Mouse (Mus musculus): Measurements from ENCODE around the gene Aldh5a1. TPM values are rescaled to one million over a fixed set of nuclear protein-coding genes. Genes with fewer than 3 reads are reported as not detected.
A peak's percentile ranks its signal among the peaks of the same experiment; 100 is the strongest.

Aldh5a1 gene
- polyA plus RNA-seq, 1 experiment from 2014 or later: 10.6 TPM

DNA sequence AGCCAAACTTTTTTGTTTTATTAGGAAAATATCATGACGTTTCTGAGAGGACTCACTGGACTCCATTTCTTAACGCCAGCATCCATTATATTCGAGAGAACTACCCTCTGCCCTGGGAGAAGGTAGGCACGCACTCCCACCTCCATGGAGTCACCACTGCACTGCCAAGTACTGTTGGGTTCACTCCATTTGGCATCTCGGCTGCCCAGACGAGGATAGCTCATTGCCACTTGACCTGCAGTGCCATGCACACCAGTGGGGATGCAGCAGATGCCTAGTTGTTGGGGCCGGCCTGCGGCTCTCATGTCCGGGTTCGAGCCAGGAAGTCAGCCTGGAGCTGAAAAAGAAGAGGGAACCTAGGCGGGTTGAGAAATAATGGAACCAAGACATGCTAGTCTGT, 17.6 kb upstream of the Aldh5a1 start:
- Histone ChIP-seq H3K4me1 (no peaks in the 10 kb centered on the region), H3K4me2 (no peak overlapping the region), H3K27me3 (no peaks in the 10 kb centered on the region), H3K9ac (no peak overlapping the region), H3K9me3 (no peaks in the 10 kb centered on the region), H3K36me3 (replicated peaks) (no peaks in the 10 kb centered on the region), H3K4me3 (replicated peaks) (no peak overlapping the region), H3K27ac (no peak overlapping the region)
- 61% methylated on average over 11 of the region's 11 CpGs for WGBS
- no peak for ATAC-seq (ENCODE audit: low FRiP score)

DNA sequence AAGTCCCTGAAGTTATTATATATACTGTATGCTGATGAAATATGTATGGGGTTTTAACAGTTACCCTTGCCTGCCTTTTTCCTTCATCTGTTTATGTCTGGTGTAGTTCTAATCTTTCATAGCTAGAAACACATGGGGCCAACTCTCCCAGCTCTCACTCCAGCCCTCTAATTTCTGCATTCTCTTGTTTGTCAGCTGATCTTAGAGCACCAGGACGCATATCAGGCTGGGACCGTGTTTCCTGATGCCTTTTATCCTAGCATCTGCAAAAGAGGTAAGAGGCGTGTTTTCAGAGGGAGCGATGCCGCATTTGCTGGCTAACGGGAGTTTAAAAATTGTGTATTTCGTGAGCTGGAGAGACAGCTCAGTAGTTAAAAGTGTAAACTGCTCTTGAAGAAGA, 15.2 kb upstream of the Aldh5a1 start:
- Histone ChIP-seq H3K9me3 (no peaks in the 10 kb centered on the region), H3K9ac (no peak overlapping the region), H3K4me1 (no peaks in the 10 kb centered on the region), H3K4me2 (no peak overlapping the region), H3K36me3 (replicated peaks) (no peaks in the 10 kb centered on the region), H3K27ac (no peak overlapping the region), H3K4me3 (replicated peaks) (no peak overlapping the region), H3K27me3 (no peaks in the 10 kb centered on the region)
- 83% methylated on average over 7 of the region's 7 CpGs for WGBS
- no peak for ATAC-seq (ENCODE audit: low FRiP score)

DNA sequence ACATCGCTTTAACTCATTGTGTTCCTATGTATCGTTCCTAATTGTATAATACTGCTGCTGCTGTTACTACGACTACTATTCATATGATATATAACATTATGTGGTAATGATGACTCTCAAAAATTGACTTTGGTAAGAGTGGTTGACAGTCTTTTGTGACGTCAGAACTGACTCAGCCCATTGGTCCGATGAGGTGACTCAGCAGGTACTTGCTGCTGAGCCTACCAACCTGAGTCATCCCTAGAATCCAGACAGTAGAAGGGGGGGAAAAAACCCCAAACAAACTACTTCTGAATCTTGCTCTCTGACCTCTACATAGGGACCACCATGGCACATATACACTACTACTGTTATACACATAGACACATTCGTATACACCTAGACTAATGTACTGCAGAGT, 11.4 kb upstream of the Aldh5a1 start:
- ATAC-seq (ENCODE audit: low FRiP score): no peak
- 90% methylated on average over 6 of the region's 6 CpGs for WGBS
- Histone ChIP-seq H3K27me3 (no peaks in the 10 kb centered on the region), H3K27ac (no peak overlapping the region), H3K36me3 (replicated peaks) (no peaks in the 10 kb centered on the region), H3K9me3 (no peaks in the 10 kb centered on the region), H3K4me1 (peaks cover 4% of the 10 kb centered on the region; the same call in 1 of the 2 replicates), H3K9ac (no peak overlapping the region), H3K4me2 (no peak overlapping the region), H3K4me3 (replicated peaks) (no peak overlapping the region)

- H3K4me2 ChIP-seq: no peak overlapping the region
- H3K27ac ChIP-seq: no peak overlapping the region
- ATAC-seq (ENCODE audit: low FRiP score): no peak
- 0 out of 2 replicates have a peak, but pooled peaks cover 4% of the 10 kb centered on the region for H3K27me3 ChIP-seq
- H3K9ac ChIP-seq: no peak overlapping the region
- H3K4me1 ChIP-seq: peaks cover 8% of the 10 kb centered on the region; the same call in 1 of the 2 replicates
- WGBS: 91% methylated on average over 5 of the region's 5 CpGs
- no peak overlapping the region for H3K4me3 ChIP-seq (replicated peaks)
- no peaks in the 10 kb centered on the region for H3K36me3 ChIP-seq (replicated peaks)
- H3K9me3 ChIP-seq: no peaks in the 10 kb centered on the region
These were observed 9.7 kb upstream of the Aldh5a1 start for GRCm38 (mm10) chr13:24947158-24947557.

DNA sequence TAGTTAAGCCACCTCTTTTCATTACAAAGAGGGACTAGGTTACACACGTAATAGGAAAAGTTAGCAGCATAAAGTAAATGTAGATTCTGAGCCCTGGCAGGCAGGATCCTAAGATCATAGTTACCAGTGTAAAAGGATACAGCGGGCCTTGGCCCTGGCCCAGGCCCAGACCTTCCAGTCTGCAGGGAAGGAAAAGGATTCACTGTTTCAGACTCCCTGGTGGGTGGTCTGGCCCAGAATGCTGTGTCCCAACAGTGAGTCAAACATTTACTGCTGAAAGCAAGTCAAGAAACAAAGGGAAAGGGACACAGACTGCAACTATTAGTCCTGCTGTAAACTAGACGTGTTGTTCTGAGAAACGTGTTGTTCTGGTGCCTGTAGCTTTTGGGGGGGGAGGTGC, 8.1 kb upstream of the Aldh5a1 start:
- Histone ChIP-seq H3K4me1 (peaks cover 8% of the 10 kb centered on the region; the same call in 1 of the 2 replicates), H3K27me3 (0 out of 2 replicates have a peak, but pooled peaks cover 4% of the 10 kb centered on the region), H3K4me2 (no peak overlapping the region), H3K9me3 (no peaks in the 10 kb centered on the region), H3K4me3 (replicated peaks) (no peak overlapping the region), H3K36me3 (replicated peaks) (no peaks in the 10 kb centered on the region), H3K27ac (no peak overlapping the region), H3K9ac (no peak overlapping the region)
- 23% methylated on average over 4 of the region's 4 CpGs for WGBS
- ATAC-seq (ENCODE audit: low FRiP score): no peak

GRCm38 (mm10) chr13:24943303-24943702, 5.8 kb upstream of the Aldh5a1 start:
- H3K4me3 ChIP-seq (replicated peaks): no peak overlapping the region
- H3K27me3 ChIP-seq: 0 out of 2 replicates have a peak, but pooled peaks cover 4% of the 10 kb centered on the region
- no peaks in the 10 kb centered on the region for H3K9me3 ChIP-seq
- 89% methylated on average over 8 of the region's 8 CpGs for WGBS
- no peak overlapping the region for H3K27ac ChIP-seq
- ATAC-seq (ENCODE audit: low FRiP score): no peak
- no peak overlapping the region for H3K9ac ChIP-seq
- no peaks in the 10 kb centered on the region for H3K36me3 ChIP-seq (replicated peaks)
- peaks cover 8% of the 10 kb centered on the region; the same call in 1 of the 2 replicates for H3K4me1 ChIP-seq
- H3K4me2 ChIP-seq: no peak overlapping the region

DNA sequence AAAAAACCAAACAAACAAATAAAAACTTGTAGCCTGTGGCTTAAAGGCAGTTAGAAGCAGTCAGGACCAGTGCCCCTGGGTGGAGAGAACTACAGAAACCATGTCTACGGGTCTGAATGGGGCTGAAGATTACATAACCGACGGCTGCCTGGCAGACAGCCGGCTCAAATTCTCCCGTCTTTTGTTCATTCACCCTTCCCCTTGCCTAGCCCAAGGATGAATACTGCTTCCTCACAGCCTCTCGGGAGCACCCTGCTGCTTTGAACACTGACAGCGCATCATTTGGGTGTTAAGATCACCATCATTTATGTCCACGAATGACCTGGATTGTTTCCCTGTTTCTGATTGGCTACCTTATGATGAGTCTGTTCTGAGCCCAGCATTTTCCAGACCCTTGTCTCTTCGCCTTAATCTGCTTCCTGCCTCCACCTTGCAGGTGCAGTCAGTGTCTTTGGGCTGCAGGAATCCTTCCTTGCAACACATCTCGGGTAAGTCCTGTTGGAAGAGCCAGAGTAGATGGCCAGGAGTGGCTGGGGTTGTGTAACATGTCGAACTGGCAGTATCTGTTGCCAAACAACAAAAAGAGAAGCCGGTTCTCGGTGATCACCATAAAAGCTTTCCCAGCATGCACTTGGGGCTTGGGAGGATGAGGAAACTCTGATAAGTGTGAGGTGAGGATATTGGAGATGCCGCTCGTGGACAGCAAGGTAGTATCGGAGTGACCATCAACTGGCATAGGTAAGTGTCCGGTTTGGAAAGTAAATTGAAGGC, 5.2 kb upstream of the Aldh5a1 start, which contains the start of gene Gpld1:
Gpld1 (plus strand) TSS at position 641 of the 771 bp plus-strand sequence.
- H3K4me3 ChIP-seq (replicated peaks): no peak within 1 kb of the TSS
- no peaks in the 10 kb centered on the region for H3K9me3 ChIP-seq
- 0 out of 2 replicates have a peak, but pooled peaks cover 4% of the 10 kb centered on the region for H3K27me3 ChIP-seq
- 49% methylated on average over 17 of the region's 17 CpGs for WGBS
- no peak within 1 kb of the TSS for H3K4me2 ChIP-seq
- no peak for ATAC-seq (ENCODE audit: low FRiP score)
- no peaks in the 10 kb centered on the region for H3K36me3 ChIP-seq (replicated peaks)
- H3K4me1 ChIP-seq: peaks cover 14% of the 10 kb centered on the region
- no peak within 1 kb of the TSS for H3K9ac ChIP-seq
- no peak within 1 kb of the TSS for H3K27ac ChIP-seq

- H3K27ac ChIP-seq: no peak overlapping the region
- H3K4me1 ChIP-seq: peaks cover 17% of the 10 kb centered on the region
- 0 out of 2 replicates have a peak, but pooled peaks cover 4% of the 10 kb centered on the region for H3K27me3 ChIP-seq
- no peak overlapping the region for H3K4me2 ChIP-seq
- 89% methylated on average over 9 of the region's 9 CpGs for WGBS
- H3K9ac ChIP-seq: no peak overlapping the region
- no peaks in the 10 kb centered on the region for H3K36me3 ChIP-seq (replicated peaks)
- ATAC-seq (ENCODE audit: low FRiP score): no peak
- H3K9me3 ChIP-seq: no peaks in the 10 kb centered on the region
- H3K4me3 ChIP-seq (replicated peaks): no peak overlapping the region
These were observed 2.0 kb upstream of the Aldh5a1 start for GRCm38 (mm10) chr13:24939472-24939871.

GRCm38 (mm10) chr13:24938683-24939082, 1.2 kb upstream of the Aldh5a1 start:
- no peak for ATAC-seq (ENCODE audit: low FRiP score)
- 0 out of 2 replicates have a peak, but pooled peaks cover 4% of the 10 kb centered on the region for H3K27me3 ChIP-seq
- WGBS: 27% methylated on average over 9 of the region's 9 CpGs

DNA sequence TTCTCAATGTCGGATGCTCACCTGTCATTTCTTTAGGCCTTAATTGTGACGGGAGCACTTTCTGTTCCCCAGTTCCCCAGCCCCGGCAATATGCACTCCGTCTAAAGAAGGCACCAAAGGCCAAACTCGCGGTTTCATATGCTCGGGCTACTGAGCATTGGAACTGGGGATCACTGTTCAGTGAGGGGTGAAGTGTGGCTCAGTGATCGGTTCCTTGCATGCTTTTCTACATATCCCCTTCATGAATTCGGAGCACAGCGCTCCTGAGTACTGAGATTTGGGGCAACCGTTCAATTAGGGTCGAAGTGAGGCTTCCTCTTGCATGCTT, 342 bp upstream of the Aldh5a1 start:
- Histone ChIP-seq H3K36me3 (replicated peaks) (no peaks in the 10 kb centered on the region), H3K9ac (peak overlapping the region; percentile 88), H3K4me2 (peak overlapping the region; percentile 85), H3K4me3 (replicated peaks) (peak overlapping the region; percentile 91), H3K9me3 (no peaks in the 10 kb centered on the region), H3K27me3 (no peaks in the 10 kb centered on the region), H3K27ac (no peak overlapping the region), H3K4me1 (peaks cover 16% of the 10 kb centered on the region)
- WGBS: 16% methylated on average over 12 of the region's 12 CpGs
- peak; percentile 54 for ATAC-seq (ENCODE audit: low FRiP score)

More at GRCm38 (mm10) chr13:24938683-24939082, 1.2 kb upstream of the Aldh5a1 start:
- Histone ChIP-seq H3K36me3 (replicated peaks) (no peaks in the 10 kb centered on the region), H3K4me2 (no peak overlapping the region), H3K9me3 (no peaks in the 10 kb centered on the region), H3K27ac (no peak overlapping the region), H3K4me3 (replicated peaks) (no peak overlapping the region), H3K9ac (no peak overlapping the region), H3K4me1 (peaks cover 17% of the 10 kb centered on the region)

- H3K9me3 ChIP-seq: no peaks in the 10 kb centered on the region
- peak overlapping the region; percentile 91 for H3K4me3 ChIP-seq (replicated peaks)
- H3K4me2 ChIP-seq: peak overlapping the region; percentile 85
- no peaks in the 10 kb centered on the region for H3K27me3 ChIP-seq
- peak; percentile 25; the same call in 1 of the 2 replicates for ATAC-seq (ENCODE audit: low FRiP score)
- peaks cover 12% of the 10 kb centered on the region for H3K4me1 ChIP-seq
- H3K9ac ChIP-seq: peak overlapping the region; percentile 88
- 56% methylated on average over 5 of the region's 5 CpGs for WGBS
- H3K27ac ChIP-seq: no peak overlapping the region
- no peaks in the 10 kb centered on the region for H3K36me3 ChIP-seq (replicated peaks)
These were observed 721 bp downstream of the Aldh5a1 start for GRCm38 (mm10) chr13:24936772-24937107.

DNA sequence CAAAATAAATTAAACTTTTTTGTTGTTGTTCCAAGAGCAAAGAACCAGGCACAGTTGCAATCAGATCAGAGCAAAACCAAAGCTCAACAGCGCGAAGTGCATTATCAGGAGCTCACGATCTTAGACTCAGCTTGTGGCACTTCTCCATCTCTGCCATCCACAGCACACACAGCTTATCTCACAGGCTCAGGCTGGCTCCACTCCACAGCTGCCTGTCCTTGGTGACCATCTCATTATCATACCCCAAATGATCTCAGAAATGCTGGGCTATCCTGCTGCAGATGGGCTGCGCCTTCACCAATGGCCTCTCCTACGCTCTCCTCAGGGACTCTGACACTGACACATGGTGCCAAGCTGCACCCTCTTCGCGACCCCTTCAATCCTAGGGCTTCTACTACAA, 4.3 kb downstream of the Aldh5a1 start:
- Histone ChIP-seq H3K27ac (no peak overlapping the region), H3K9ac (no peak overlapping the region), H3K36me3 (replicated peaks) (no peaks in the 10 kb centered on the region), H3K4me2 (no peak overlapping the region), H3K9me3 (no peaks in the 10 kb centered on the region), H3K27me3 (no peaks in the 10 kb centered on the region), H3K4me3 (replicated peaks) (no peak overlapping the region), H3K4me1 (peaks cover 11% of the 10 kb centered on the region)
- WGBS: 95% methylated on average over 7 of the region's 7 CpGs
- ATAC-seq (ENCODE audit: low FRiP score): no peak

DNA sequence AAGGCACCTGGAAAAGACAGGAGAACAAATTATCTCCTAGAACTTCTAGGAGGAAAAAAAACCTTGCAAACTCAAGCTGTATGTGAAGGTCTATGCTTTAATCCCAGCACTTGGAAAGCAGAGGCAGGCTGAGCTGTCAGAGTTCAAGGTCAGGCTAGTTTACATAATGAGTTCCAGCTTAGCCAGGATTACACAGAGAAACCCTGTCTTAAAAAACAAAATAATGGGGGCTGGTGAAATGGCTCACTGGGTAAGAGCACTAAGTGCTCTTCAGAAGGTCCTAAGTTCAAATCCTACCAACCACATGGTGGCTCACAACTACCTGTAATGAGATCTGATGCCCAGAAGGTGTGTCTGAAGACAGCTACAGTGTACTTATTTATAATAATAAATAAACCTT, 6.9 kb downstream of the Aldh5a1 start:
- no peak overlapping the region for H3K9ac ChIP-seq
- H3K27me3 ChIP-seq: no peaks in the 10 kb centered on the region
- no peak overlapping the region for H3K4me3 ChIP-seq (replicated peaks)
- peaks cover 3% of the 10 kb centered on the region; the same call in 1 of the 2 replicates for H3K36me3 ChIP-seq (replicated peaks)
- H3K27ac ChIP-seq: no peak overlapping the region
- ATAC-seq (ENCODE audit: low FRiP score): no peak
- H3K4me1 ChIP-seq: no peaks in the 10 kb centered on the region
- H3K4me2 ChIP-seq: no peak overlapping the region
- H3K9me3 ChIP-seq: no peaks in the 10 kb centered on the region

Data from forebrain, embryonic 12.5 days (tissue).